Mouse (Mus musculus) neural tube, embryonic 14.5 days (tissue): ENCODE results near the gene March10. TPM values are rescaled to one million over a fixed set of nuclear protein-coding genes. Genes with fewer than 3 reads are reported as not detected.

Experiments used
- ATAC-seq: fragments of 200-750 bp; cut with Nextera tagmentation; 2 replicates; pipeline ENCODE4 v1.8.0; 2017; ENCODE audit warnings: low read depth, mild to moderate bottlenecking, moderate TSS enrichment, moderate library complexity
- H3K27ac ChIP-seq: fragments of 300-500 bp; sonication (generic); 2 replicates; pipeline ENCODE4 v1.5.1; 2014; ENCODE audit warnings: low read depth, mild to moderate bottlenecking, control low read depth, low read length, moderate library complexity, mixed read lengths
- H3K27me3 ChIP-seq: fragments of 300-500 bp; sonication (generic); 2 replicates; pipeline ENCODE4 v1.6.1; 2014; ENCODE audit warnings: low read length; ENCODE audit not compliant: control insufficient read depth, insufficient read depth
- H3K36me3 ChIP-seq: fragments of 300-500 bp; sonication (generic); 2 replicates; pipeline ENCODE4 v1.6.1; 2014; ENCODE audit warnings: low read length, mixed read lengths; ENCODE audit not compliant: control insufficient read depth, insufficient read depth
- H3K4me1 ChIP-seq: fragments of 300-500 bp; sonication (generic); 2 replicates; pipeline ENCODE4 v1.6.1; 2014; ENCODE audit warnings: low read length; ENCODE audit not compliant: control insufficient read depth, insufficient read depth
- H3K4me2 ChIP-seq: fragments of 300-500 bp; sonication (generic); 2 replicates; pipeline ENCODE4 v1.6.1; 2014; ENCODE audit warnings: mild to moderate bottlenecking, low read depth, low read length, control low read depth
- H3K4me3 ChIP-seq: fragments of 300-500 bp; sonication (generic); 2 replicates; pipeline ENCODE4 v1.5.1; 2014; ENCODE audit warnings: low read depth, low read length, control low read depth, mixed read lengths
- H3K9ac ChIP-seq: fragments of 300-500 bp; sonication (generic); replicated peaks from 2 replicates; pipeline ENCODE4 v1.6.1; 2014; ENCODE audit warnings: low read depth, mild to moderate bottlenecking, control low read depth, low read length, mixed read lengths
- H3K9me3 ChIP-seq: fragments of 300-500 bp; sonication (generic); 2 replicates; pipeline ENCODE4 v1.6.1; 2016; ENCODE audit warnings: low read length; ENCODE audit not compliant: control insufficient read depth
- WGBS: fragments of 180-500 bp; shearing (Covaris S2); extraction: QIAGEN DNeasy Blood & Tissue Kit; methylation state at CpG from one replicate; pipeline ENCODE4 v1.1.7; 2014; 5-methylcytosine and 5-hydroxymethylcytosine counted together
- polyA plus RNA-seq: library from polyadenylated mRNA; unstranded; fragments of >200 nt; fragmentation: Nextera tagmentation; extraction: Ambion mirVana; gene quantifications from 2 replicates; pipeline ENCODE4 v1.2.1, GENCODE M21; 2014

Gene March10
- 0.29 and 0.70 TPM in 2 replicates for polyA plus RNA-seq

DNA sequence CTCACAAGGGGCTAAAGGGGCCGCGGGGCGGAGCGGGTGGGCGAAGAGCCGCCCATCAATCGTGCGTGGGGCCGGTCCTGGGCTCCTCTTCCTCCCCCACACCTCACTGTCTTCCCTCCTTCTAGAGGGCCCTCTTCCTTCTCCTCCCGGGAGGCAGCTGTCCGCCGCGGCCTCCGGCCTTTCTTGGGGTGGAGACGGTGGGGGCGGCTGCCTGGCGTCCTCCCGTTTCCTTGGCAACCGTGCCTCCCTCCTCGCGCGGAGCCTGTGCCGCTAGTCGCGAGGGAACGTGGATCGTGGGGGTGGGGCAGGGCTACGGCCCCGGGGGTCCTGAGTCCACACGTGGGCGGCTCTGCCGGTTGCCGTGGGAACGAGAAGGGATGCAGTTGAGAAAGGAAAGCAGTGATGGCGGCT, at the start of gene March10:
Gene March10 (minus strand): TSS at position 239 of the 411 bp plus-strand sequence.
- H3K4me3 ChIP-seq: peak within 1 kb of the TSS; percentile 35
- H3K9me3 ChIP-seq: no peaks in the 10 kb centered on the region
- peak within 1 kb of the TSS; percentile 82 for H3K27ac ChIP-seq
- peak; percentile 92 for ATAC-seq
- H3K36me3 ChIP-seq: no peaks in the 10 kb centered on the region
- peak within 1 kb of the TSS; percentile 84 for H3K4me2 ChIP-seq
- WGBS: 1% methylated on average over 34 of the region's 35 CpGs
- H3K9ac ChIP-seq: peak within 1 kb of the TSS; percentile 59
- H3K4me1 ChIP-seq: peaks cover 5% of the 10 kb centered on the region; the same call in 1 of the 2 replicates
- no peaks in the 10 kb centered on the region for H3K27me3 ChIP-seq

DNA sequence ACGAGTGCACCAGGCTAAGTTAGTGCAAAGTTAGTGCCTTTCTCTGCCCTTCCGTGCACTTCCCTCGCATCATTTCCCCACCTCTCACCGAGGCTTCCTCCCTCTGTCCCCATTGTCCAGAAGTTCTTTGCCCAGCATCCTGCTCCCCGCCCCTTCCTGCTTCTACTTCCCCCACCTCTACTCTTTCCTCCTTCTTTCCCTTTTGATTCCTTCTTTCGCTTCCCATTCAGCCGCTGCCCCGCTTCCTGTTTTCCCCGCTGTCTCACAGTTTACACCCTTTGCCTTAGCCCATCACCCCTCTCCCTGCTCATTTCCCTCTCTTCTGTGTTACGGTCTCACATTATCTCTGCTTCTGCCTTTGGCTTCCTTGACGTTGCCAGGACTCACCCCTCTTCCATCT, 49.8 kb upstream of the March10 start:
- no peak for ATAC-seq
- H3K4me1 ChIP-seq: peaks cover 26% of the 10 kb centered on the region
- H3K27me3 ChIP-seq: no peaks in the 10 kb centered on the region
- H3K4me3 ChIP-seq: no peak overlapping the region
- H3K36me3 ChIP-seq: no peaks in the 10 kb centered on the region
- no peak overlapping the region for H3K4me2 ChIP-seq
- 87% methylated on average over 11 of the region's 11 CpGs for WGBS
- H3K9ac ChIP-seq: no peak overlapping the region
- H3K9me3 ChIP-seq: no peaks in the 10 kb centered on the region
- no peak overlapping the region for H3K27ac ChIP-seq

DNA sequence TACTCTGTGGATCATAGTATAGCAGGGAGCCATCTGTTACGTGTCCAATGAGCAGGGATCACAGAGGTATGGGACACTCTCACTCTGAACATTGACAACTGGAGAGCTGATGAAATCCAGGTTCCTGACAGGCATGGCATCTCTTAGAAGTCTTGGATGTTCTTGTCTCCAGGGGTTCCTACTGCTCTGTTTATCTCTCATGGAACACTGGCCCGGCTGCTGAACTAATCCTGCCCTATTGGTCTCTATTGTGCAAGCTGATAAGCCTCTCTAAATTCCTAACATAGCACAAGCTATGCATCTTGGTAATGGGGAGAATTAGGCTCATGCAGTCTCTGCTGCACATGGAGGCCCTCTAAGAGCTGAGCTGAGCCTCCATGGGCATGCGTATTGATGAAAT, 48.5 kb upstream of the March10 start:
- no peaks in the 10 kb centered on the region for H3K9me3 ChIP-seq
- H3K27ac ChIP-seq: 0 out of 2 replicates have a peak overlapping the region, but pooled peaks have one; percentile 10
- no peak overlapping the region for H3K4me3 ChIP-seq
- no peak overlapping the region for H3K4me2 ChIP-seq
- H3K9ac ChIP-seq: no peak overlapping the region
- ATAC-seq: no peak
- H3K27me3 ChIP-seq: no peaks in the 10 kb centered on the region
- peaks cover 26% of the 10 kb centered on the region for H3K4me1 ChIP-seq
- 76% methylated on average over 3 of the region's 3 CpGs for WGBS
- H3K36me3 ChIP-seq: no peaks in the 10 kb centered on the region

DNA sequence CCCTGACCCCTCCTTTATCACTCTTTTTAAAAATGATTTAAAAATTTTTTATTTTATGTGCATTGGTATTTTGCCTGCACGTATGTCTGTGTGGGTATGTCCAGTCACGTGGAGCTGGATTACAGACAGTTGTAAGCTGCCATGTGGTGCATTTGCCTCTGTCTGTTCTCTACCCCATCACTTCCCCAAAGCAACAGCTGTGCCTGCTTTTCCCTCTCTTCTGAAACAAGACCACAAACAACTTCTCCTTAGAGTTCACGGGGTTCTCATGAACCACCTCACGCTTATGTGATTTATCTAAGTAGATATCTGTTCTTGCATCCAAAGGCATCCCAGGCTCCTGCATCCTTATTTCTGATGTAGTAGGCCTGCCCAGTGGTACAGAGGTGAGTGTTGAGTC, 45.8 kb upstream of the March10 start:
- peaks cover 9% of the 10 kb centered on the region for H3K4me1 ChIP-seq
- no peak overlapping the region for H3K27ac ChIP-seq
- no peak overlapping the region for H3K4me3 ChIP-seq
- H3K9me3 ChIP-seq: no peaks in the 10 kb centered on the region
- 95% methylated on average over 4 of the region's 4 CpGs for WGBS
- H3K4me2 ChIP-seq: no peak overlapping the region
- no peak overlapping the region for H3K9ac ChIP-seq
- no peaks in the 10 kb centered on the region for H3K36me3 ChIP-seq
- no peaks in the 10 kb centered on the region for H3K27me3 ChIP-seq
- ATAC-seq: no peak

DNA sequence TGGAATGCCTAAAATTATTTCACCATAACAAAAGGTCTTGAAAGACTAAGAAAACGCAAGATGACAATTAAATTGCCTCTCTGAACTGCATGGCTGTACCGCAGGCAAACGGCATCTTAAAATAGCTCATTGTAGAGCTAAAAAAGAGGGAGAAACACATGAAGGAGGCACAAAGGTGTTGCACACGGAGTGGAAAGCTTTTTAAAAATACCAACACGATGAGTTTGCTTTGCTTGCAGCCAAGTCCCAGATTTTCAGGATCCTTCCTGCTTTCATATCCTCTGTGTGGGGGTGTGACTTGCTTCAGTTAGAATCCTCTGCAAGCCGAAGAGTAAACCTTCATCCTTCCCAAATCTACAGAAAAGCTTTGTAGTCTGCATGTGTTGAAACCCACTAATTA, 41.0 kb upstream of the March10 start:
- Histone ChIP-seq H3K9ac (no peak overlapping the region), H3K27me3 (no peaks in the 10 kb centered on the region), H3K4me3 (no peak overlapping the region), H3K9me3 (no peaks in the 10 kb centered on the region), H3K4me1 (no peaks in the 10 kb centered on the region), H3K4me2 (no peak overlapping the region), H3K36me3 (no peaks in the 10 kb centered on the region), H3K27ac (no peak overlapping the region)
- ATAC-seq: no peak
- WGBS: 79% methylated on average over 6 of the region's 6 CpGs

DNA sequence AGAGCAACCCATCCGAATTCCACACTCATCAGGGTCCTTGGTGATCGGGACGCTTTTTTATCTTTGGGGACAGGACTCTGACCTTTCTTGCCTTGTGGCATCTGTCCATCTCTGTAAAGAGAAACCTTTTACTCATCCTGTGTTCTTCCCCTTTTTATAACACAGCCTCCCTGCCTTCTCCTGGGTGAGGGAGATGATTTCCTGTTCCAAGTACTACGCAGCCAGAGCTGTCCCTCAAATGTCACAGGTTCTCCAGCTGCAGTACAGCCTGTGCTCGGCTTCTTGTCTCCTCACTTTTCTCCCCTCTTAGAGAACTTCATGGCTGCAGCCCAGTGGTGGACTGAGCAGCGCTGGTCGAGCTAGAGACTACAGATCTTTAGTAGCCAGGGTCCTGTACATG, 40.1 kb upstream of the March10 start:
- H3K4me3 ChIP-seq: no peak overlapping the region
- 75% methylated on average over 7 of the region's 7 CpGs for WGBS
- no peak overlapping the region for H3K27ac ChIP-seq
- no peak overlapping the region for H3K9ac ChIP-seq
- no peak overlapping the region for H3K4me2 ChIP-seq
- no peaks in the 10 kb centered on the region for H3K27me3 ChIP-seq
- H3K9me3 ChIP-seq: no peaks in the 10 kb centered on the region
- no peaks in the 10 kb centered on the region for H3K4me1 ChIP-seq
- no peak for ATAC-seq
- H3K36me3 ChIP-seq: no peaks in the 10 kb centered on the region

DNA sequence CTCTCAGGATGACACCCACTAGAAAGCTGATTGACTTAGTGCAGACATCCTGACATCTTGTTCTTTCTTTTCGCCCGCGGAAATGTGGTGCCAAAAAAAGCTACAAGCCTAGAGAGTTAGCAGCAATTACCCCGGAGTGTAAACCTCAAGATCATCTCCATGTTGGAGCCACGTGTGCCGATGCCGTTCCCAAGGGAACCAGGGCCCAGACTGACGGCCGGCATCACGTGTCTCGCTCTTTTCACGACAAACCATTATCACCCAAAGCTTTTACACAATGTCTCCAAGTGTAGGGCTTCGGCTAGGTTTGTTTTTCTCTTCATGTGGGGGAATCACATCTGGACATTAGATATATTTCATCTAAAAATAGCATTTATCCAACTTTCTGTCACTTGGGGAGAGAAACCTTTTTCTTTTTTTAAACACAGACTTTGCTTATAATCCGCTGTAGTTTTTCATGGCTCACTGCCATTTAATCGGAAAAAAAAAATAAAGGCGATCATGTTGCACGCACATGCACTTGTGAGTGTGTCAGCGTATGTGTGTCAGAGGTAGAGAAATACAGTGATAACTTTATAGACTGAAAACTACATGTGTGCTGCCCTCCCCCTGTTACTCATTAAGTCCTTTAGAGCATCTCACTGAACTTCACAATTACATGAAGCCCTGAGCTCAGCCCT, 39.2 kb upstream of the March10 start:
- H3K4me1 ChIP-seq: no peaks in the 10 kb centered on the region
- H3K36me3 ChIP-seq: no peaks in the 10 kb centered on the region
- no peak overlapping the region for H3K4me2 ChIP-seq
- no peaks in the 10 kb centered on the region for H3K27me3 ChIP-seq
- no peak overlapping the region for H3K9ac ChIP-seq
- no peak for ATAC-seq
- H3K4me3 ChIP-seq: no peak overlapping the region
- 70% methylated on average over 18 of the region's 18 CpGs for WGBS
- H3K9me3 ChIP-seq: no peaks in the 10 kb centered on the region
- H3K27ac ChIP-seq: no peak overlapping the region

DNA sequence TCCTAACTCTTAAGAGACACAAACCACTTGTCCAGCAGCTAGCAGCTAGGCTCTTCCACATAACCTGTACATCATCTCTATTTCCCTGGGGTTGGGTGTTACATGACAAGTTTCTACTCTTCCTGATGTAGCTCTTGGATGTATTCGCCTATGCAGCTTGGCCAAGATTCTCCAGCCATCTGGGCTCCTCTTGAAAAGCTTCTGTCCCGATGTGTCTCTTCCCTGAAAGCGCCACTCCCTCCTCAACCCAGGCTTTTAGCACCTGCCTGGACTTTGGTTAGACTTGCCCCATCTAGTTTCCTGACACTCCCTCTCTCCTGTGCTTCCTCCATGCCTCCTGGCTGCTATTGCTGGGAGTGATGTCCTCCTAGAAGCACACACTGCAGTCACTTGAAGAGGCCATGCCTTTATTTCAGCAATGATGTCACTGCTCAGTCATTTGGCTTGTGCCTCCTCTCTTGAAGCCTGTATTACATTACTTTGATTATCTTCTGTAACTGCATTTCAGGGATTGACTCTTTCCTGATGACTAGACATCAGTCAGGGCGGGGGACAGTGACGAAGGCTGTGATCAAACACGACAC, 38.3 kb upstream of the March10 start:
- H3K4me2 ChIP-seq: no peak overlapping the region
- no peaks in the 10 kb centered on the region for H3K36me3 ChIP-seq
- ATAC-seq: no peak
- no peaks in the 10 kb centered on the region for H3K9me3 ChIP-seq
- no peaks in the 10 kb centered on the region for H3K4me1 ChIP-seq
- H3K27me3 ChIP-seq: no peaks in the 10 kb centered on the region
- WGBS: 86% methylated on average over 6 of the region's 6 CpGs
- H3K4me3 ChIP-seq: no peak overlapping the region
- no peak overlapping the region for H3K9ac ChIP-seq
- no peak overlapping the region for H3K27ac ChIP-seq

DNA sequence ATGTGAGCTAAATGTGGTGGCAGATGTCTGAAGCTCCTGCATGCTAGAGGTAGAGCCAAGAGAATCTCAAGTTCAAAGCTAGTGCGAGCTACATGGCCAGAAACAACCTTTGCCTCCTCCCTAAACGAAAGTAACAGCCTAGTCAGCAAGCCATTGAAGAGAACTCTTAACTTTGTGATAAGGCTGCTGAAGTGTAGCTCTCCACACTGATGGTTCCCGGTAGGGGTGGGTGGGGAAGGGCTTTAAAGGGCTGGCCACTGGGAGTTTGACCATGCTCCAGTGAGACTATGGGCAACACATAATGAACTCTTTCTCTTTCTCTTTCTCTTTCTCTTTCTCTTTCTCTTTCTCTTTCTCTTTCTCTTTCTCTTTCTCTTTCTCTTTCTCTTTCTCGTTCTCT, 35.9 kb upstream of the March10 start:
- Histone ChIP-seq H3K36me3 (no peaks in the 10 kb centered on the region), H3K4me3 (no peak overlapping the region), H3K4me1 (no peaks in the 10 kb centered on the region), H3K27ac (no peak overlapping the region), H3K4me2 (no peak overlapping the region), H3K9me3 (no peaks in the 10 kb centered on the region), H3K27me3 (no peaks in the 10 kb centered on the region), H3K9ac (no peak overlapping the region)
- no peak for ATAC-seq
- 81% methylated on average over 4 of the region's 4 CpGs for WGBS
